Mouse (Mus musculus) embryonic stem cell, embryonic (primary cell): ENCODE measurements around the gene Eef1e1.
"Not testable (repeated sequence)": the region's sequence is repeated elsewhere in the genome, so short reads cannot be mapped to it uniquely, and the experiment has no call there.

Source experiments
- CTCF ChIA-PET, 4 experiments: fragments of 300-600 bp in 2 of 4; fragments of 350-600 bp in 2 of 4; sonication (Branson Sonifier 250); formaldehyde crosslinking; loops; one replicate each; lab custom pipeline; 2022; ENCODE audit warnings: inconsistent platforms in 2 of 4; lab: Charles Lee
- POLR2A ChIA-PET, 4 experiments: fragments of 300-600 bp in 2 of 4; fragments of 350-600 bp in 2 of 4; sonication (Branson Sonifier 250); formaldehyde crosslinking; loops; one replicate each; lab custom pipeline; 2022; ENCODE audit warnings: antibody characterized with exemption in 4 of 4, inconsistent platforms in 1 of 4; lab: Charles Lee

Eef1e1 gene

GRCm38 (mm10) chr13:38634256-38634799 is 24.5 kb downstream of the Eef1e1 start:
- ChIA-PET POLR2A (interaction anchor here in 2 of 4 experiments (0.6 to 1.1 kb wide), 8 partner anchors 9 to 45 kb away, joined by 3 to 7 read pairs (median 3); no protein-coding TSS in a partner anchor), CTCF (interaction anchor here in 1 of 4 experiments (0.9 to 1.3 kb wide), 2 partner anchors 9 to 22 kb away, joined by 3 read pairs; no protein-coding TSS in a partner anchor)

- POLR2A ChIA-PET, result interaction anchor here in 2 of 4 experiments (0.9 to 1.3 kb wide), 2 partner anchors 44 to 105 kb away, joined by 3 read pairs; partner anchors contain the start of gene Txndc5 (in 1 of the 2)
Observed at GRCm38 (mm10) chr13:38633287-38634000, 25.4 kb downstream of the Eef1e1 start.

DNA sequence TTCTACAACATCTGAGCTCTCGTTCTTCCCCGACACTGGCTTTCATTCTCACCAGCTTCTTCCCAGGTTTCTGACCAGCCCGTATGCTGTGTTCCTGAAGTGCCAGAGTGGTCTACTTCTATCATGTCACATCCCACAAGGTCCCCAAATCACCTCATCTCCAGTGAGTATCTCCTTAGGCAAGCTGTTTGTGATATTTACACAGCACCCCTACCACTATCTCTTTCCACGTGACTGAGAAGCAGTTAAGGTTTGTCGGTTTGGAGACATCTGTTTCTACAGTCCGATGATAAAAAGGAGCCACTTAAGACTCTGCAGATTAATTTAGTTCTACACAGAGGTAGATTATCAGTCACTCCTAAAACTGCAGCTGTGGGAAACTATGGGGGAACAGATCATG is 26.3 kb downstream of the Eef1e1 start:
- POLR2A ChIA-PET, result interaction anchor here in 2 of 4 experiments (0.8 to 1.3 kb wide), 3 partner anchors 16 to 104 kb away, joined by 3 to 7 read pairs (median 4); partner anchors contain the start of gene Txndc5 (in 1 of the 2)
- CTCF ChIA-PET, result interaction anchor here in 1 of 4 experiments (0.5 kb wide), 1 partner anchor 327 kb away, joined by 4 read pairs; no protein-coding TSS in a partner anchor

More at GRCm38 (mm10) chr13:38633287-38634000, 25.4 kb downstream of the Eef1e1 start:
- CTCF ChIA-PET, result interaction anchor here in 1 of 4 experiments (0.9 to 1.3 kb wide), 2 partner anchors 8 to 21 kb away, joined by 3 read pairs; no protein-coding TSS in a partner anchor

- POLR2A ChIA-PET, result interaction anchor here in 1 of 4 experiments (0.6 to 1.5 kb wide), 4 partner anchors 8 to 429 kb away, joined by 3 to 7 read pairs (median 3); no protein-coding TSS in a partner anchor
- CTCF ChIA-PET, result interaction anchor here in 2 of 4 experiments (0.6 to 1.1 kb wide), 6 partner anchors 8 to 581 kb away, joined by 3 read pairs; no protein-coding TSS in a partner anchor
Observed at GRCm38 (mm10) chr13:38626229-38626525, 32.7 kb downstream of the Eef1e1 start.

GRCm38 (mm10) chr13:38625492-38626228 is 33.2 kb downstream of the Eef1e1 start:
- ChIA-PET POLR2A (interaction anchor here in 1 of 4 experiments (1.1 to 1.5 kb wide), 3 partner anchors 9 to 15 kb away, joined by 3 to 7 read pairs (median 3); no protein-coding TSS in a partner anchor), CTCF (interaction anchor here in 3 of 4 experiments (0.5 to 1.1 kb wide), 6 partner anchors 8 to 1263 kb away, joined by 3 to 4 read pairs (median 3); no protein-coding TSS in a partner anchor)

GRCm38 (mm10) chr13:38624292-38624902 is 34.5 kb downstream of the Eef1e1 start:
- ChIA-PET CTCF (no interaction called here), POLR2A (no interaction called here)

DNA sequence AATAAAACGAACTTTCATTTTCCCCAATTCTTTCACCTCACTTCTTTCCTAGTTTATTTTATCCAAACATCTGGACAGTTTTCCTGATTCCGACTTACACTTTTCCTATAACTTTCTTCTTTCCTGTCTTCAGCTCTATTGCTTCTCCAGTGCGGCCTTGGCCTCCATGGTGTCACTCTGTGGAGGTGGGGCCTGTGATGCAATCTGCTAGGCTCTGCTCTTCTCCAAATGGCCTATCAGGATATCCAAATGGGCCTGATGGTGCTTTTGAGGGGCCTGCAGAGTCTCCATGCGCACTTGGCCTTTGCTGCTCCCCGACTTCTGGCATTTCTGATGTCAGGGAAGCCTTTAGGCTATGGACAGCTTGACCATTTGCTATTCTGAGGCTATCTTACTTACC is 35.6 kb downstream of the Eef1e1 start:
- POLR2A ChIA-PET, result interaction anchor here in 1 of 4 experiments (0.8 kb wide), 1 partner anchor 15 kb away, joined by 3 read pairs; no protein-coding TSS in a partner anchor
- CTCF ChIA-PET, result interaction anchor here in 1 of 4 experiments (0.6 kb wide), 1 partner anchor 38 kb away, joined by 3 read pairs; no protein-coding TSS in a partner anchor

DNA sequence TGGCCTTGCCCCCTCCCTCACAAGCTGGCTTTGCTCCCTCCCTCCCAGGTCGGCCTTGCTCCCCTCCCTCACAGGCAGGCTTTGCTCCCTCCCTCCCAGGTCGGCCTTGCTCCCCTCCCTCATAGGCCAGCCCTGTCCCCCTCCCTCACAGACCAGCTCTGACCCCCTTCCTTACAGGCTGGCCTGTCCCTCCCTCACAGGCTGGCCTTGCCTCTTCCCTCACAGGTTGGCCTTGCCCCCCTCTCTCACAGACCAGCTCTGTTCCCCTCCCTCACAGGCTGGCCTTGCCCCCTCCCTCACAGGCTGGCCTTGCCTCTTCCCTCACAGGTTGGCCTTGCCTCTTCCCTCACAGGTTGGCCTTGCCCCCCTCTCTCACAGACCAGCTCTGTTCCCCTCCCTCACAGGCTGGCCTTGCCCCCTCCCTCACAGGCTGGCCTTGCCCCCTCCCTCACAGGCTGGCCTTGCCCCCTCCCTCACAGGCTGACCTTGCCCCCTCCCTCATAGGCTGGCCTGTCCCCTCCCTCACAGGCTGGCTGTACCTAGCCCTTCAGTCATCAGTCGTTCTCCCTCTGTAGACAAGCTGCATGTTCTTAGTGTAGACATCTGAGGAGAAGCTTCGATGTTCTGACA is 40.7 kb downstream of the Eef1e1 start:
- POLR2A ChIA-PET, result interaction anchor here in 1 of 4 experiments (0.7 kb wide), 1 partner anchor 10 kb away, joined by 3 read pairs; no protein-coding TSS in a partner anchor

DNA sequence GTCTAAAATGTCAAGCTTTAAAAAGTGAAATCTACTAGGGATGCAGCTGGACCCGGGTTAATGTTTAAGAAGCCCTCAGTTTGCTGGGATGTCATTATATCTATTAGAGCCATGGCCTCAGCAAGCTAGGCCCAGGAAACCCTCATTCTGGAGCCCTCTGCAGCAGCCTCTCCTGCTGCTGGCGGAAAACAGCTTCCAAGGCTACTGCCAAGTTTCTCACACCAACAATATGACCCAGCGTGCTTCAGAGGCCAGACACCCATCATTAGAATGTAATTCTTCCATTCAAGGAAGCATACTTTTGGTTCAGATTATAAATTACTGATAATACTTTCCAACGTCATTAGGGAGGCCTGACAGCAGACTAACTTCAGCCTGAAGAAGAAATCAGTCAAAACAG is 42.0 kb downstream of the Eef1e1 start:
- CTCF ChIA-PET, result no interaction called here

More for the DNA sequence above, 40.7 kb downstream of the Eef1e1 start:
- CTCF ChIA-PET, result not testable (repeated sequence)

GRCm38 (mm10) chr13:38615656-38616055 is 43.2 kb downstream of the Eef1e1 start:
- CTCF ChIA-PET, result no interaction called here
- POLR2A ChIA-PET, result interaction anchor here in 1 of 4 experiments (1.3 kb wide), 1 partner anchor 165 kb away, joined by 3 read pairs; no protein-coding TSS in a partner anchor

More for the DNA sequence above, 42.0 kb downstream of the Eef1e1 start:
- POLR2A ChIA-PET, result interaction anchor here in 1 of 4 experiments (0.9 kb wide), 1 partner anchor 42 kb away, joined by 3 read pairs; the partner anchor contains the start of gene Eef1e1

GRCm38 (mm10) chr13:38614298-38614697 is 44.6 kb downstream of the Eef1e1 start:
- ChIA-PET POLR2A (interaction anchor here in 1 of 4 experiments (0.6 to 1.6 kb wide), 3 partner anchors 17 to 25 kb away, joined by 3 to 5 read pairs (median 5); no protein-coding TSS in a partner anchor), CTCF (no interaction called here)

GRCm38 (mm10) chr13:38613583-38613982 is 45.3 kb downstream of the Eef1e1 start:
- ChIA-PET CTCF (no interaction called here), POLR2A (interaction anchor here in 1 of 4 experiments (0.6 to 1.6 kb wide), 3 partner anchors 16 to 24 kb away, joined by 3 to 5 read pairs (median 5); no protein-coding TSS in a partner anchor)

GRCm38 (mm10) chr13:38612608-38613007 is 46.2 kb downstream of the Eef1e1 start:
- ChIA-PET CTCF (interaction anchor here in 3 of 4 experiments (0.6 to 1.4 kb wide), 5 partner anchors 9 to 413 kb away, joined by 3 to 8 read pairs (median 4); no protein-coding TSS in a partner anchor), POLR2A (interaction anchor here in 1 of 4 experiments (0.7 to 1.6 kb wide), 2 partner anchors 15 to 354 kb away, joined by 3 to 5 read pairs; no protein-coding TSS in a partner anchor)

- ChIA-PET POLR2A (interaction anchor here in 1 of 4 experiments (0.7 kb wide), 1 partner anchor 355 kb away, joined by 3 read pairs; no protein-coding TSS in a partner anchor), CTCF (interaction anchor here in 3 of 4 experiments (0.6 to 1.4 kb wide), 5 partner anchors 9 to 414 kb away, joined by 3 to 8 read pairs (median 4); no protein-coding TSS in a partner anchor)
Observed at GRCm38 (mm10) chr13:38612179-38612578, 46.7 kb downstream of the Eef1e1 start.

- POLR2A ChIA-PET, result no interaction called here
Observed at GRCm38 (mm10) chr13:38610336-38610735, 48.5 kb downstream of the Eef1e1 start.

GRCm38 (mm10) chr13:38607130-38607529 is 51.7 kb downstream of the Eef1e1 start:
- POLR2A ChIA-PET, result interaction anchor here in 1 of 4 experiments (1.4 kb wide), 1 partner anchor 43 kb away, joined by 3 read pairs; no protein-coding TSS in a partner anchor

More at GRCm38 (mm10) chr13:38610336-38610735, 48.5 kb downstream of the Eef1e1 start:
- CTCF ChIA-PET, result no interaction called here

GRCm38 (mm10) chr13:38605353-38605752 is 53.5 kb downstream of the Eef1e1 start:
- ChIA-PET POLR2A (no interaction called here), CTCF (no interaction called here)

More at GRCm38 (mm10) chr13:38607130-38607529, 51.7 kb downstream of the Eef1e1 start:
- CTCF ChIA-PET, result interaction anchor here in 1 of 4 experiments (0.6 kb wide), 1 partner anchor 13 kb away, joined by 3 read pairs; no protein-coding TSS in a partner anchor
